Mouse (Mus musculus): ENCODE measurements at regions not wholly inside any gene's neighbourhood (a gene's known extent, or its start where the extent isn't known, plus 50 kb on each side); places are given as distances from the start of the nearest gene placed in this dataset.

GRCm38 (mm10) chr12:77785647-77786046, 408.4 kb upstream of the Gm6657 start:
- no peak for DNase-seq

GRCm38 (mm10) chr12:77786678-77787077, 407.4 kb upstream of the Gm6657 start:
- no peak for DNase-seq

GRCm38 (mm10) chr12:77788273-77788672, 405.8 kb upstream of the Gm6657 start:
- no peak for DNase-seq

DNA sequence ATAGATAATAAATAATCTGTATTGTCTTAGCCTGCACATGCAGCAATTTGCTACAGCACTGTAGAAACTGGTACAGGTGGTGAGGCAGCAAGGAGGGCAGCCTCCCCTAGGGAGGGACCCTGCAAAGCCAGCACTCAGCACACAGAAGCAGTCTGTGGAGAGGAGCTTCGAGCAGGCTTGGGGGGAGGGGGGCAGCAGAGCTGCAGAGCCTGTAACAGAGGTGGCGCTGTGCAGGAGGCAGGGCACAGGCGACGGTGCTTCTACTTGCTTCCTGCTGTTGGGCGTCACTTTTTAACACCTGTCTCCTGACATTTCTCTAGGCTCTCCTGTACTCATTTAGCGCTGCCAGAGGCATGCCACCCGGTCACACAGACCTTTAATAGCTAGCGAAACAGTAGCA, 404.6 kb upstream of the Gm6657 start:
- DNase-seq, result no peak

GRCm38 (mm10) chr12:77789871-77790270, 404.2 kb upstream of the Gm6657 start:
- no peak for DNase-seq

DNA sequence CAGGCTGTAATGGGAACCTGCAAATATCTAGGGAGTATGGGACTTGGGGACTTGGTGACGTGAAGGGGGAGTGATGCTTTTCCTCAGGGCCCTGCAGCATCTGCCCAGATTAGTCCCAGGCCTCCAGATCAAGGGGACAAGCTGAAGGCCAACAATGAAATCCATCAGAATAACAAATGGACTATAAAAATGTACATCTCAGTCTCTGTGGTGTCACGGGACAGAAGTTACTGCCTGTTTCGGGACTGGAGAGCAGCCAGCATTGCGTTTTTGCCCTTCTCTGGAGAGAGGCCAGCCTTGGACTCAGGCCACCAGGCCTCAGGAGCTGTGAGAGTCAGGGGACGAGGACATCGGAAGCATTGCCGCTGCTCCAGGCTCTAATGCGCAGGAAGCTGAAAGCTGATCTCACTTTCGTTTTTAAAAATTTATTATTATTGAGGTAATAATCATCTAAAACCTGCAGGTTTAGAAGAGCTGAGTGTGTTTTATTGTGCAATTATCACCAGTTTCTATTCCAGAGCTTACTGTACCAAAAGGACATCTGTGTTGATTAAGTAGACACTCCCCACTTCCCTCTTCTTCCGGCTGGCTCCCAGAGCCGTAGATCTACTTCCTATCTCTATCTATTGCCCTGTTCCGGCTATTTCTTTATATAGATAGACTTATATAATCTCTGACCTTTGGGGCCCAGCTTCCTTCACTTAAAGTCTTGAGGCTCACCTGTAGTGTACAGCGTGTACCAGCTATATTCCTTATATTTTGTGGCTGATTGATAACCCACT, 403.0 kb upstream of the Gm6657 start:
- peak; percentile 69 for DNase-seq

DNA sequence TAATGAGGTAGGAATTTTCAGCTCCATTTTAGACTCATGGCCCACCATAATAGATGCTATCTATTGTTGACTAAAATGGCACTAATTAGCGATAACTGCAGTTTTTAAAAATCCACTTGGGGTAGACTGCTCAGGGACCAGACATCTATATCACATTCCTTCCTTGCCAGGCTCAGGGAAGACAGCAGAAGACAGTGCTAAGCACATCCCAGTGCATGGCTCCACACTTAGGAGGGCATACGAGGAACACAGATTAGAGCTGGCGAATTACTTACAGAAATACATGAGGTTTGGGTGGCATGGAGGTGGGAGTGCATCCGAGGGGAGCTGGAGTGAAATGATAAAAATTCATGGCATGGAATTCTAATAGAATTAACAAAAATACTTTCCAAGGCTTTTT, 395.5 kb upstream of the Gm6657 start:
- DNase-seq, result no peak

DNA sequence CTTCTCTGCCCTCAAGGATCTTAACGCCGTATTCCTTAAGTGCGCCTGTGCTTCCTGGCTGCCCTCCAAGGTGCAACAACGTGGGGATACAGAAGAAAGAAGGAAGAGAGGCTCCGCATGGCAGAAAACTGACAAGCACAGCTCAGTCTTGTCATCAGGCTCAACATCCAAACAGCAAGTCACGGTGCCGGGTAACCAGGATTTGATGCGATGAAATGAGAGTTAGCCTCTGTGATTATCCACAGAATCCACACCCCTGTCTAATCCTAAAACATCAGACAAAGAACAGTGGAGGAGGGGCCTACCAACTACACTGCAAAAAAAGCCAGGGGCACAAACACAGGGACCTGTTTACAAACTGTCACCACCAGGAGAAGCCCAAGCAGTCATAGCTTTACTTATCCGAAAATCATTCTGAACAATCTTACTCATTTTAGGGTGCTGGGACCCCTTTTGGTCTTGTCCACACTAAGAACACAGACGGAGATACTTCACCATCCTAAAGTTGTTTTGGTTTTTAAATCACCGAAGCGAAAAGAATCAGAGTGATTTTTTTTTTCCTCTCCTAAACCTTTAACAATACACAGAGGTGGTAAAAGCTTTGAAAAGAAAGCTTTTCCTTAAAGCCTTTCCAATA, 394.8 kb upstream of the Gm6657 start:
- no peak for DNase-seq

GRCm38 (mm10) chr12:77807674-77808073, 386.4 kb upstream of the Gm6657 start:
- DNase-seq, result no peak

- DNase-seq, result peak; percentile 44
These were observed 382.8 kb upstream of the Gm6657 start for GRCm38 (mm10) chr12:77811276-77811675.

- no peak for DNase-seq
These were observed 374.6 kb upstream of the Gm6657 start for GRCm38 (mm10) chr12:77819456-77819855.

DNA sequence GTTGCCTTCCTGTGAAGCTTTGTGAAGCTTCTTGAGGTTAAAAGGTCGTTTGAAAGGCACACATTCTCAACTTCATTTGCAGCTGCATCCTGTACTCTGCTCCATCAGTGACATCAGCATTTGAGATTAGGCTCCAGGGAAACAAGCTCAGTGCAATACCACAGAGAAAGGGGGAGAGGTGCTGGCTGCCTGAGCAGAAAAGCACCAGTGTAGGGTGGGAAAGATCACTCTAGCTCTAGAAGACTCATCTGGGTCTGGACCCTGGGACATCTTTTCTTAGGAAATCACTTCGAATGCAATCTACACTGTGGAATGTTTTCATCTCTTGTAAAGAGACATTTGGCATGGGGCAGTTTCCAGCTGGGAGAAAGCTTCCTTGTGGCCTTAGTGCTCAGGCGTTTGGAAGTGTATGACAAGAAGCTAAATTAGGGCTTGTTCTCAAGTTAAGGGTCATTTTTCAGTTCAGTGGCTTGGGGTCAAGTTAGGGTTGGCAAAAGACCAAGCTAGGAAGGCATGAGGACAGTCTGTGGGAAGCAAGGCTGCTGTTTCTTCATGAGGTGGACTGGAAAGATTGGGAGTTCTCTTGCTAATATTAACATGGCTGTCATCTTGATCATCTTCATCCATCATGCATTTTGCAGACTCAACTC, 370.5 kb upstream of the Gm6657 start:
- DNase-seq, result peak; percentile 50

DNA sequence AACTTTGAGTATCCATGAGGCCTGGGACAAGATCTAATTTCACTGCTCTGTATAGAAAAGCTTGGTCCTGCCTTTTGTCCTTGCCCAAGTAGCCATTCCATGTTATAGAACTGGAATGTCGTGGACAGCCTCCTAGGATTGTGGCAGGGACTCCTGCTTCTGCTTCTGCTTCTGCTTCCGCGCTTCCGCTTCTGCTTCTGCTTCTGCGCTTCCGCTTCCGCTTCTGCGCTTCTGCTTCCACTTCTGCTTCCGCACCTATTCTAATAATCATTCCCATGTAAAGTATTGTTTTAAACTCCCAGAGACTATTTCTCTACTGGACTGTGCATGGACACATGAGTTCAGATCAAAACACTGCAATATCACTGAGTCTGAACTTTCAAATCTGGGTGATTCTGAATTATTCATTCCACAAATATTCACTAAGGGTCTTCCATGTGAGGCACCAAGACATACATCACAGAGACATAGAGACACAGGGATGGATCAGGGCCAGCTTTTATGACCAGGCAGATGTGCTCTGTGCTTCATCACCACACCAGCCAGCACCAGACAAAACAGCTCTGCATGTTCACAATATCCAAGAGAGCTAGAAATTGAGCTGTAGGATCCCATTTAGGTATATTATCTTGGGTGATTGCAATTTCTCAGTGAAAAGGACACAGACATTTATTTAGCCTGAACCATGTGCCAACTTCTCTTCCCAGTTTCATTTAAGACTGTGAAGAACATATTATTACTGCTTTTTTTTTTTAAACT, 360.5 kb upstream of the Gm6657 start:
- no peak for DNase-seq

DNA sequence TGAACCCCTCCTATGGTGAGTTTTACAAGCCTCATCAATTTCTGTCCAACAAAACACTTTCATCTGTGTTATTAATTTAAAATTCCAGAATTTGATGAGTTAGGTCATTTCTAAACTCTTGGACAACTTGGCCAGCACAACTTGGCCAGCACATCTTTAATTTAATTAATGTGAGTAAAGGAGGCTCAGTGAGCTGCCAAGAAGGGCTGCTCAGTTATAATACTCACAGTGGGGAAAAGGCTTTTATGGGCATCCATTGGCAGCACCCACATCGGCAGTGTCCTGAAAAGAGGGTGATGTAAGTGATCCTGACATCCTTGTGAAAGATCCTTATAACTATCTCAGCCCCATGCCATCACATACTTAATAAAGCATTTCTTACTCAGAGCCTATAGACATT, 359.2 kb upstream of the Gm6657 start:
- DNase-seq, result no peak

GRCm38 (mm10) chr12:77836231-77836630, 357.8 kb upstream of the Gm6657 start:
- no peak for DNase-seq

DNA sequence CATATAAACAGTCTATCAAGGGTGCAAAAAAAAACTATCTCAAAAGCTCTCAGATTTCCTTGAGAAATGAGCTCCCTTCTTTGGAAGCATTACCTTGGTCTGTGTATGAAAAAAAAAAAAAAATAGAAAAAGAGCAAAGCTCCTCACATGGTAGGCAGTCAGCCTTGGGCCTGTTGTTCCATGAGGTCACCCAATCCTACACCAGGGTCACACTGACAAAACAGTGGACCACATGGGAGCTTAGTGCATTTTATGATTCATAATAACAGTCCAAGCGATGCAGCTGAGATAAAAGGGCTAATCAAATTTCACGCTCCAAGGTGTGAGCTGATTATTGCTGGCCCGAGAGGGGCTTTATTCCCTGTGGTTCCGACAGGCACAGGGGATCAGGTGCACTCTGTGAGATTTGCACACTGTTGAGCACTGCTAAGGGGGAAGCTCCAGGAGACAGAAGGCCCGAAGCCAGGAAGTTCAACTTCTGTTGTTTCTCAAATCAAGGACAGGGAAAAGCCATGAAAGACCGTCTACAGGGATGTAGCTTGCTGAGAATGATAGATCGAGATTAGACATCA, 352.1 kb upstream of the Gm6657 start:
- DNase-seq, result no peak

- no peak for DNase-seq
These were observed 341.2 kb upstream of the Gm6657 start for GRCm38 (mm10) chr12:77852595-77853577.

DNA sequence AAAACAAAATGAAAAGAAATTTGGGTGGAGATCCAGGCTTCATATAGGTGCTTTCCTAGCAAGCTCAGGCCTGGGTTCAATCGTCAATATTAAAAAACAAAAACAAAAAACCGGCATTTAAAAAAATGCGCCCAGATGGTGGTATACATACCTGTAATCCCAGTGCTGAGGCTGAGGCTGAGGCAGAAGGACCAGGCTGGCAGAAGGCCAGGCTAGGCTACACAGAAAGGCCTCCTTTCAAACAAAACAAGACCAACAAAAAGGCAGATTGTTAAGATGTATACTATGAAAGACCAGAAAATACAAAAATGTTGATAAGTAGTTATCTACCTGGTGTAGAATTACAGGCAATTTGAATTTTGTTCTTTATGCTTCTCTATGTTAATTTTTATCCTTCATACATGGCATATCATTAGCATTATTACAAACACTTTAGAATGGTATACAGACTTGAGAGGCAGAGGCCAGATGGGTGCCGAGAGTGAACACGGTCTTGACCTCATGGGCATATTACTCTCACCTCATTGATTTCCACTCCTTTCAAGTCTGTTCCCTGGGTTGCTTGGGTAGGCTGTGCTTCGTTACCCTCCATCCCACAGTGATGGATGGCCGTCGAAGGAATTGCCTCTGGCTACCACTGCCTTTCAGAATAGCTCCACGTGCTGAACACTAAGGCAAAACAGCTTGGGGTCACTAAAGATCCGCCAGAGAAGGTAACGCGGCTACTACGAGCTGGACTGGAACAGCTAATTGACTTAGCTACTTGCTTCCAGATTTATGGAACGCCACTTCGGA, 339.6 kb upstream of the Gm6657 start:
- DNase-seq, result no peak

DNA sequence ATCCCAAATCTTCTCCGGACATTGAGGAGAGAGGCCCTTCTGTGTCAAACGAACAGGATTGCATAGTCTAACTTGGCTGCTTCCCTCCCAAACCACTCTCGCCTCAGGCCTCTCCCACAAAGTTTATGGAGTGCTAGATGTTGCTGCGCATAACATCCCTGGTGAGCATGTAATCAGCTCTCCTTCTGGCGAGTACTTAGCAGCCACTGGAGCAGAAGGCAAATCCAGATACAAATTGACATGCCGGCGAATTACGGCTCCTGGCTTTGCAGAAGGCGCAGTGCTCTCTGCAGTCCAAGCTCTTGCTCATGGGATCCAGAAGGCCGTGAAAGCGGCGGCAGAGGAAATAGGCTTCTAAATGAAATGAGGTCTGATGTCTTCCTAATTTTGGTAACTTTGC, 338.2 kb upstream of the Gm6657 start:
- no peak for DNase-seq

GRCm38 (mm10) chr12:77857281-77857680, 336.8 kb upstream of the Gm6657 start:
- DNase-seq, result no peak
